Mouse (Mus musculus) ES-Bruce4 (cell line): ENCODE data around the gene Acss1. TPM values are rescaled to one million over a fixed set of nuclear protein-coding genes. Genes with fewer than 3 reads are reported as not detected.

ENCODE experiments used
- H3K27ac ChIP-seq: 2 replicates; pipeline ENCODE4 v1.5.1; 2012; ENCODE audit warnings: low read length, inconsistent platforms; ENCODE audit not compliant: insufficient read depth
- H3K27me3 ChIP-seq: 2 replicates; pipeline ENCODE4 v1.6.1; 2012; ENCODE audit warnings: mild to moderate bottlenecking, low read length, inconsistent platforms; ENCODE audit not compliant: control insufficient read depth, poor library complexity, insufficient read depth, severe bottlenecking
- H3K36me3 ChIP-seq: 2 replicates; pipeline ENCODE4 v1.6.1; 2012; ENCODE audit warnings: inconsistent platforms, mild to moderate bottlenecking, low read length, moderate library complexity; ENCODE audit not compliant: control insufficient read depth, poor library complexity, insufficient read depth, severe bottlenecking
- H3K4me1 ChIP-seq: one replicate; pipeline ENCODE4 v1.8.1; 2011; ENCODE audit warnings: low read length; ENCODE audit not compliant: control insufficient read depth, insufficient read depth
- H3K4me3 ChIP-seq: 2 replicates; pipeline ENCODE4 v1.5.1; 2011; ENCODE audit warnings: low read depth, mild to moderate bottlenecking, low read length
- H3K9ac ChIP-seq: 2 replicates; pipeline ENCODE4 v1.6.1; 2012; ENCODE audit warnings: low read depth, mild to moderate bottlenecking, inconsistent platforms; ENCODE audit not compliant: poor library complexity, severe bottlenecking
- H3K9me3 ChIP-seq: replicated peaks from 2 replicates; pipeline ENCODE4 v1.6.1; 2012; ENCODE audit warnings: mild to moderate bottlenecking, low read length, inconsistent platforms; ENCODE audit not compliant: control insufficient read depth, poor library complexity, insufficient read depth, severe bottlenecking
- CTCF ChIP-seq: IDR thresholded peaks from one replicate; pipeline ENCODE4 v1.8.1; 2011; ENCODE audit warnings: low read depth, low read length
- EP300 ChIP-seq: IDR thresholded peaks from 2 replicates; pipeline ENCODE4 v1.6.1; 2011; ENCODE audit warnings: low read depth, low read length; ENCODE audit not compliant: insufficient read depth
- POLR2A ChIP-seq: IDR thresholded peaks from one replicate; pipeline ENCODE4 v1.8.1; 2011; ENCODE audit warnings: low read length; ENCODE audit not compliant: insufficient read depth
- polyA plus RNA-seq: library from polyadenylated mRNA; stranded (reverse); fragments of >200 nt; gene quantifications from 2 replicates; pipeline ENCODE4 v1.2.4, GENCODE M21; 2011; ENCODE audit warnings: low read depth; ENCODE audit not compliant: missing spikeins, insufficient read depth, insufficient read length

The Acss1 gene
- polyA plus RNA-seq, 1 experiment = 9.8 TPM

DNA sequence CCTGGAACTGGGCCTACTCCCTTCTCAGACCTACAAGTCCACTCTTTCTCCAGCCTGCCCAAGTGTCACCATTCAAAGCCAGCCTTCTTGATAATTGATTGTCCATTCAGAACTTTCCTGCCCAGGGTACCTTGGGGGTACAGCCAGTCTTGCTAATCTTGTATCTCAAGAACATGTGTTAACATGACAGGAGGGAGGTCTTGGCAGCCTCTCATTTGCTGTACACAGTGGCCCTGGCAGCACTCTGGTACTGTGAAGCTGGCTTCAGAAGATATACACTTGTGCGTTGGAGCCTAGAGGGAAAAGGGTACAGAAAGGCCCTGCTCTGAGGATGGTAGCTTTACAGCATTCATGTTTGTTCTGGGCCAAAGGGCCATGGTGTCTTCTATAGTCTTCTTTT, 92.0 kb downstream of the Acss1 start:
- Histone ChIP-seq H3K9me3 (no peaks in the 10 kb centered on the region), H3K27me3 (no peaks in the 10 kb centered on the region), H3K4me3 (no peak overlapping the region), H3K4me1 (no peaks in the 10 kb centered on the region), H3K27ac (no peak overlapping the region), H3K9ac (no peak overlapping the region), H3K36me3 (no peaks in the 10 kb centered on the region)
- TF ChIP-seq CTCF (no peak), EP300 (no peak), POLR2A (no peak)

DNA sequence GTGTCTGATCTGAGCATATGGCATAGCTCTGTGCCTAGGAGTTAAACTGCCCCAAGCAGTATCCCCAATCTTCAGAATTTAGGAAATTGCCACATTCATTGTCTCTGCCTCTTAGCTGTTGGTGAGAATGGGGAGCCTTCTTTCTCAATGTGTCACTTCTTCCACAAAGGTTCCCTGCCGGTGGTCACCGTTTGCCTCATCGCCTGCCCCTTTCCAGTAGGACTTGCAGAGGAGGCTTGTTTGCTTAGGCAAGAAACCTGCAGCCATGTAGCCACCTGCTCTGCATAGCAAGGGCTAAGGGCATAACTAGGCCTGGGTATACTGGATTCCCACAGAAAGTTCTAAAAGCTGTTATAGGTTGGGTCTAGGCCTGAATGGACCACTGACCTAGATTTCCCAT, 95.8 kb downstream of the Acss1 start:
- no peaks in the 10 kb centered on the region for H3K9me3 ChIP-seq
- no peaks in the 10 kb centered on the region for H3K4me1 ChIP-seq
- H3K4me3 ChIP-seq = no peak overlapping the region
- H3K9ac ChIP-seq = no peak overlapping the region
- no peaks in the 10 kb centered on the region for H3K36me3 ChIP-seq
- TF ChIP-seq EP300 (no peak), CTCF (no peak), POLR2A (no peak)
- H3K27ac ChIP-seq = no peak overlapping the region
- no peaks in the 10 kb centered on the region for H3K27me3 ChIP-seq

DNA sequence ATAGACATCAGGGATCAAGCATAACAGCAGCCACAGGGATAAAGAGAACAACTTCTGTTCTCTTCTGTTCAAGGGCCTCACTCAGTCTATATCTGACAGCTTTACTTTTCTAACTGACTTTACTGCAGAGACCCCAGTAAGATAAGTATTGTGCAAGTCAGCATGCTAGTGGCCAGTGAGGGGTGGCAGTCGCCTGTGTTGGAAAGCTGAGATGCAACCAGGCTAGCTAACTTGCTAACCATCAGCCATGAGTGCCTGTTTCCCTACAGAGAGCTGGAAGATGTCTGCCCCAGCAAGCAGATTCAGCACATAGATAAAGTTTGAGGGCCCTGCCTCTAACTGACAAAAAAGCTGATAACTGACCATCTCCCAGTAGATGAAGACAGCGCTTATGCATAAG, 97.5 kb downstream of the Acss1 start:
- H3K4me1 ChIP-seq = no peaks in the 10 kb centered on the region
- no peaks in the 10 kb centered on the region for H3K36me3 ChIP-seq
- TF ChIP-seq CTCF (no peak), POLR2A (no peak), EP300 (no peak)

DNA sequence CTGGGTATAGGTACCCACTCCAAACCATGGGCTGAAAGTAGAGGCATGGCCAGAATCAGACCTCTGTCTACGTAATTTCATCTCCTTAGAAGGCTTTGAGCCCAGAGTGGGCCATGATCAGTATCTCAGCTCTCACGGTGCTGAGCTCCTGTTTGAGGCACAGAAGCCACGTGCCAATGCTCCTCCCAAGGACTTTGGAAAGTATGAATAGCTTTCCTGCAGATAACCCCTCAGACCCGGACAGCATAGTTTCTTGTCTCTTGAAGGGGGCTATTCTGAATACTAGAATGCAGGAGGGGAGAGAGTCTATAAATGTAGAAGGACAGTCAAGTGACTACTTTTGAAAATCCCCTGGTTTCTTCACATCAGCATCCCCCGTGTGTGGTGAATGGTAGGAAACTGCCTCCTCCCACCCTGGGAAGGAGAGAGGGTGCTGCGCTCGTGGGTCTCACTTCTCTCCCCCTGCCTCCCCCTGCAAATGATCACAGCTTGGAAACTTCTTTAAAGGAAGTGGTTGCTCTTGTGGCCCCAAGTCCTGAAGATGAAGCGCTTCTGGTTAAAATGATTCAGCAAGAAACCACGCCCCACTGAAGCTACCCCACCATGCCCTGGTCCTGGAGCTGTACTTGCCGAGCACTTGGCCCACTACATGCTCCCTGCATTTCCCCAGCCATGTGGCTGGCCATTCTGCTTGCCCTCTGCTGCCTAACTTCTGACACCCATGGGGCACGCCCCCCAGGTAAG, 98.3 kb downstream of the Acss1 start, which contains the start of gene Cst7:
Cst7 (plus strand) TSS at position 569 of the 744 bp plus-strand sequence.
- no peaks in the 10 kb centered on the region for H3K9me3 ChIP-seq
- no peak within 1 kb of the TSS for H3K27ac ChIP-seq
- no peaks in the 10 kb centered on the region for H3K36me3 ChIP-seq
- TF ChIP-seq CTCF (no peak), POLR2A (no peak), EP300 (no peak)
- H3K9ac ChIP-seq = no peak within 1 kb of the TSS
- H3K4me3 ChIP-seq = no peak within 1 kb of the TSS
- H3K4me1 ChIP-seq = no peaks in the 10 kb centered on the region
- no peaks in the 10 kb centered on the region for H3K27me3 ChIP-seq

More for the DNA sequence above, 97.5 kb downstream of the Acss1 start:
- Histone ChIP-seq H3K27me3 (no peaks in the 10 kb centered on the region), H3K9me3 (no peaks in the 10 kb centered on the region), H3K4me3 (no peak overlapping the region), H3K27ac (no peak overlapping the region), H3K9ac (no peak overlapping the region)

Other genes with a start within 250 kb of the Acss1 start
- gene Zfp442, start 217.0 kb downstream of the Acss1 start, polyA plus RNA-seq = 8.1 TPM in 2 replicates
- gene Zfp345, start 183.4 kb downstream of the Acss1 start, polyA plus RNA-seq = 7.8 and 8.6 TPM in 2 replicates
- not detected in 2 replicates for gene Cst7, start 98.1 kb downstream of the Acss1 start, polyA plus RNA-seq
- 9.0 and 10.0 TPM in 2 replicates for gene Apmap, start 59.9 kb downstream of the Acss1 start, polyA plus RNA-seq
- gene Vsx1, start 20.9 kb upstream of the Acss1 start, polyA plus RNA-seq = 0.57 and 0.58 TPM in 2 replicates
- gene Entpd6, start 80.5 kb upstream of the Acss1 start, polyA plus RNA-seq = 28.1 and 29.6 TPM in 2 replicates
- gene Pygb, start 118.2 kb upstream of the Acss1 start, polyA plus RNA-seq = 39.5 and 45.4 TPM in 2 replicates
- 31.3 and 35.8 TPM in 2 replicates for gene Abhd12, start 236.2 kb upstream of the Acss1 start, polyA plus RNA-seq
- 47.0 and 53.0 TPM in 2 replicates for gene Gins1, start 236.9 kb upstream of the Acss1 start, polyA plus RNA-seq